Mouse (Mus musculus) liver (tissue): ENCODE measurements at regions not wholly inside any gene's neighbourhood (a gene's known extent, or its start where the extent isn't known, plus 50 kb on each side); places are given as distances from the start of the nearest gene placed in this dataset.
A peak's percentile ranks its signal among the peaks of the same experiment; 100 is the strongest.
"Not testable (repeated sequence)": the region's sequence is repeated elsewhere in the genome, so short reads cannot be mapped to it uniquely, and the experiment has no call there.

ENCODE experiments used
- DNase-seq: peaks from one replicate; pipeline ENCODE4 v3.0.0-alpha.2; 2020; ENCODE audit warnings: mixed read lengths

GRCm38 (mm10) chr14:27562564-27562963, 54.3 kb upstream of the Ccdc66 start:
- DNase-seq: not testable (repeated sequence)

- DNase-seq: not testable (repeated sequence)
Measured at GRCm38 (mm10) chr14:27561974-27562373, 53.7 kb upstream of the Ccdc66 start.

- DNase-seq: peak; percentile 66
Measured at GRCm38 (mm10) chr14:27560434-27560833, 52.2 kb upstream of the Ccdc66 start.

- DNase-seq: no peak
Measured at GRCm38 (mm10) chr14:27558794-27559491, 50.7 kb upstream of the Ccdc66 start.
